Mouse (Mus musculus) heart, postnatal 0 days (tissue): Measurements from ENCODE around the gene Camsap2. TPM values are rescaled to one million over a fixed set of nuclear protein-coding genes. Genes with fewer than 3 reads are reported as not detected.

Experiments
- ATAC-seq: fragments of 200-750 bp; cut with Nextera tagmentation; 2 replicates; pipeline ENCODE4 v1.8.0; 2017; ENCODE audit warnings: low read depth, moderate number of reproducible peaks, moderate library complexity; ENCODE audit not compliant: insufficient read depth
- DNase-seq: peaks from one replicate; pipeline ENCODE4 v3.0.0-alpha.2; 2016; ENCODE audit warnings: low spot score
- H3K27ac ChIP-seq: fragments of 300-500 bp; sonication (generic); 2 replicates; pipeline ENCODE4 v1.5.1; 2014; ENCODE audit warnings: low read depth, mild to moderate bottlenecking
- H3K27me3 ChIP-seq: fragments of 300-500 bp; sonication (generic); 2 replicates; pipeline ENCODE4 v1.6.1; 2014; ENCODE audit warnings: low read length, mixed read lengths; ENCODE audit not compliant: control insufficient read depth, insufficient read depth
- H3K36me3 ChIP-seq: fragments of 300-500 bp; sonication (generic); replicated peaks from 2 replicates; pipeline ENCODE4 v1.6.1; 2014; ENCODE audit warnings: low read length, mixed read lengths; ENCODE audit not compliant: control insufficient read depth, insufficient read depth
- H3K4me1 ChIP-seq: fragments of 300-500 bp; sonication (generic); 2 replicates; pipeline ENCODE4 v1.6.1; 2014; ENCODE audit warnings: antibody characterized with exemption; ENCODE audit not compliant: control insufficient read depth, insufficient read depth
- H3K4me2 ChIP-seq: fragments of 300-500 bp; sonication (generic); 2 replicates; pipeline ENCODE4 v1.6.1; 2014; ENCODE audit warnings: low read depth, mild to moderate bottlenecking, low read length, moderate library complexity
- H3K4me3 ChIP-seq: fragments of 300-500 bp; sonication (generic); 2 replicates; pipeline ENCODE4 v1.5.1; 2014; ENCODE audit warnings: low read depth, low read length
- H3K9ac ChIP-seq: fragments of 300-500 bp; sonication (generic); replicated peaks from 2 replicates; pipeline ENCODE4 v1.6.1; 2014; ENCODE audit warnings: low read depth, low read length, mixed read lengths
- H3K9me3 ChIP-seq: fragments of 300-500 bp; sonication (generic); replicated peaks from 2 replicates; pipeline ENCODE4 v1.6.1; 2016; ENCODE audit warnings: low read length; ENCODE audit not compliant: control insufficient read depth
- CTCF ChIP-seq: IDR thresholded peaks from 2 replicates; pipeline ENCODE4 v1.5.1; 2016; ENCODE audit warnings: antibody characterized with exemption, control low read depth, low read depth
- EP300 ChIP-seq: IDR thresholded peaks from 2 replicates; pipeline ENCODE4 v1.6.1; 2016; ENCODE audit warnings: antibody characterized with exemption, low read depth
- WGBS: fragments of 180-500 bp; shearing (Covaris S2); extraction: QIAGEN DNeasy Blood & Tissue Kit; methylation state at CpG from one replicate; pipeline ENCODE4 v1.1.7; 2014; 5-methylcytosine and 5-hydroxymethylcytosine counted together
- polyA plus RNA-seq: library from polyadenylated mRNA; unstranded; fragments of >200 nt; fragmentation: Nextera tagmentation; extraction: Ambion mirVana; gene quantifications from 2 replicates; pipeline ENCODE4 v1.2.1, GENCODE M21; 2015
- total RNA-seq: library from RNA; depleted of rRNA; stranded (reverse); fragments of >200 nt; gene quantifications from 2 replicates; pipeline ENCODE4 v1.2.3, GENCODE M21; 2014; ENCODE audit warnings: low replicate concordance

Gene Camsap2
- total and polyA plus RNA-seq, 2 experiments from 2014 or later: 4.5 to 16.4 TPM

DNA sequence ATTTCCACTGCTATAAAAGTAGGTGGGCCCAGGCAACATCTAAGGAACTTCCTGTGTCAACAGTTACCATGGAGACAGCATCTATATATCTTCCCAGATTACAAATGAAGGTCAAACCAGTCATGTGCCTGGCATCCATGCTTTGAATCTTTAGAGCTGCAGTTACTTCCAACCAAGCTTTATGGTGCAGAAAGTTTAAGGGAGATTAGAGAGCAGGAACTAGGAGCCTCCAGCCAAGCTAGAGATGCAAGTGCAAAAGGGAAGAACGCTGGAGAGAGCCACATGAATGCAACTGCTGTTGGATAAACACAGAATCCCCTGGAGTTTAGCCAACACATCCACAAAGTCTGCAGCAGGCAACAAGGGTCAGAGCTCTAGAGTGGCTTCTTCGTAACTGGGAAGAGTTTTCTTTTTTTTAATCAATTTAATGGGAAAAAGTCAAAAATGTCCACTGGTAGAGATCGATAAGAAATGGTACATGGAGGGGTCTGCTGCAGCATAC, 4.8 kb upstream of the Camsap2 start:
- Histone ChIP-seq H3K4me1 (no peaks in the 10 kb centered on the region; the same call in 1 of the 2 replicates), H3K4me2 (no peak overlapping the region), H3K9ac (no peak overlapping the region), H3K27ac (no peak overlapping the region), H3K4me3 (no peak overlapping the region), H3K36me3 (no peaks in the 10 kb centered on the region), H3K27me3 (no peaks in the 10 kb centered on the region), H3K9me3 (no peaks in the 10 kb centered on the region)
- DNase-seq: no peak
- TF ChIP-seq CTCF: no peak
- TF ChIP-seq EP300: no peak
- ATAC-seq: no peak
- 50% methylated on average over 3 of the region's 3 CpGs for WGBS

DNA sequence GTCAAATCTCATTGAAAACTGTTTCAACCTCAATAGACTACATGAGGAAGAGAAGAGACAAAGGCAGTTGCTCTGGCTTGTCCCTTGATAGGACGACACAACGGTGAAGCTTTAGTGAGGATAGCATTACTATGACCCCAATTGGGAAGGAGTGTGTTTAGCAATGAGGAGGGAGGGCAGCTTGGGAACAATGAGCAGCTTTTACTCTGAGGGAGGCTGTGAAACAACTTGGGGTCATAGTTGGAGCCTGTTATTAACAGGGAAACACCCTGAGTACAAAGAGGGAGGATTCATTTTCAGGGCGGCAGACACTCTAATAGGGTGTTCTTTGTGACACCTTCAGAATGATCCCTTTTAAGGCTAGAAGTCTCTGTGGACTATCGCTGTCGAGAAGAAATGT, 2.2 kb upstream of the Camsap2 start:
- WGBS: 74% methylated on average over 5 of the region's 5 CpGs
- no peak for DNase-seq
- ATAC-seq: no peak
- Histone ChIP-seq H3K36me3 (no peaks in the 10 kb centered on the region), H3K9me3 (no peaks in the 10 kb centered on the region), H3K4me2 (no peak overlapping the region), H3K27ac (no peak overlapping the region), H3K27me3 (no peaks in the 10 kb centered on the region), H3K4me3 (no peak overlapping the region), H3K4me1 (peaks cover 9% of the 10 kb centered on the region), H3K9ac (no peak overlapping the region)
- no peak for TF ChIP-seq EP300
- no peak for TF ChIP-seq CTCF

DNA sequence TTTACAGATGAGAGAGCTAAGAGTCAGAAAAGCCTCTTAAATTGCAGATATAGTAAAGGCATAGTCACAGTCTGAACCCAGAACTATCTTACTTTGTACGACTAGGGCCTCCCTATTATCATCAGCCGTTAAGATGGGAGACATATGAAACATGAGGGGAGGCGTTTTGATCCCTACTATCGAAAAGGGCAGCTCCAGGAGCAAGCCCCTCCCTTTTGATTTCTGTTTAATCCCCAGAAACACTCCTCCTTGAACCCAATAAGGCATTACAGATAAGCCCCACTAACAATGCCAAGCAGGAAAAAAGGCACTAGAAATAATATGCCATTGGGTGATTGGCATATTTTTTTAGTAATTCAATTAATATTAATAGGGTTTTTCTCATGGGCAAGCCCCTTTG, 1.2 kb upstream of the Camsap2 start:
- Histone ChIP-seq H3K27me3 (no peaks in the 10 kb centered on the region), H3K9me3 (no peaks in the 10 kb centered on the region), H3K36me3 (no peaks in the 10 kb centered on the region), H3K9ac (no peak overlapping the region), H3K4me3 (no peak overlapping the region), H3K4me2 (no peak overlapping the region), H3K4me1 (peaks cover 11% of the 10 kb centered on the region), H3K27ac (no peak overlapping the region)
- ATAC-seq (no peak), DNase-seq (no peak)
- 60% methylated on average over 4 of the region's 4 CpGs for WGBS
- no peak for TF ChIP-seq CTCF
- no peak for TF ChIP-seq EP300

DNA sequence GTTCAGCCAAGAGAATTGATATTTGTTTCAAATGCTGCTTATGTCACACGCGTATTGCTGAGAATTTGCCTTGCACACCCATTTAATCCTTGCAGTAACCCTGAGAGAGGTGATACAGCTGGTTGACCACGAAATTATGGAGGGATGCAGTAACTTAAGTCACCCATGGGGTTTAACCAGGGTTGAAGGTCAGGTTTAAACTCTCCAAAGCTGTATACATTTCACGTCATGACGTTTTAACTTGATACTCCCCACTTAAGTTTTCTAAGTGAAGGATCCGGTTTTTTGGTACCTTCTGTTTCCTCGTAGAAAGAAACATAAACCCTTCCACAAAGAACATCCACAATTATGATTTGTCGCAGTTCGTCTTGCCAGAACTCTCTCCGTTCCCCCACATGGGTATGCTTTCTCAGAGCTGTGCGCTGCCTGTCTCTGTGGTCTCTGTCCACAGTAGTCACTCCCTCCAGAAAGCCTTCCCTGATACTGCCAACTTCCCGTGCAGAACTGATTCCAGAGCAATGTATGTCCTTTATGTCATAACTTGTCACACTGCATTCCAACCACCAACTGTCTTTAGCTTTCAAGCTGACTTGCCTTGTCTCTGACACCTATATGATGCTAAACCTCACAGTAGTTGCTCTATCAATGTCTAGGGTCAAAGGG, 600 bp upstream of the Camsap2 start:
- peak overlapping the region; percentile 97 for H3K9ac ChIP-seq
- no peaks in the 10 kb centered on the region for H3K9me3 ChIP-seq
- peak overlapping the region; percentile 99 for H3K27ac ChIP-seq
- peaks cover 11% of the 10 kb centered on the region for H3K4me1 ChIP-seq
- no peaks in the 10 kb centered on the region for H3K27me3 ChIP-seq
- ATAC-seq (no peak), DNase-seq (no peak)
- peak overlapping the region; percentile 95 for H3K4me2 ChIP-seq
- H3K4me3 ChIP-seq: peak overlapping the region; percentile 97
- no peaks in the 10 kb centered on the region for H3K36me3 ChIP-seq
- TF ChIP-seq CTCF (0 out of 2 replicates have a peak, but pooled peaks have one; percentile 4), EP300 (no peak)
- 3% methylated on average over 12 of the region's 12 CpGs for WGBS

DNA sequence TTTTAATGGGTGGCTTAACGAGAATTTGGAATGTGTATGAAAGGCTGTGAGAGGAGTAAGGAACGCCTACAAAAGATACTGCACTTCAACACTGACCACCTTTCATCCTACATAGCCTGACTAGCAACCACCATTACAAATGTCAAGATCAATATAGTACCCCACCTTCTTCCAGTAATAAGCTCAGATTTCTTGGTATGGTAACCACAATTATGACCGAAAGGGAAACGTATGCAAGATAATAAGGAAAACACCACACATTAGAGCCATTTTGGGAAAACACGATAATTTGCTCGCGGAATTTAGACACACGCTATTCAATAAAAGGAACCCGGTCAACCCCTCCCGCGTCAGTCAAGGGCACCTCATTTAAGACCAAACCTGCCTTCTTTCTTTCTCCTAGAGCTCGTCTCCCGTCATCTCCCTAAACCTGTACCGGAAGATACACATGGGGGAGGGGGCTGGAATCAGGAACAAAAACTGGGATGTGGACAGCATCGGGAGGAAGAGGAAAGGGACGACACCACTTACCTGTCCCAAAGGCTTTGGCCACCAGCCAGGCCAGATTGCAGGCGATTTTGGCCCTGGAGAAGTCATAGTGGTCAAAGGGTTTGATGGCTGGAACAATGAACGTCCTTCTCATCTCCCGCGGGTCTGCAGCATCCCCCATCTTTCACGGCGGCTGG, 993 bp downstream of the Camsap2 start:
- peak overlapping the region; percentile 95 for H3K4me2 ChIP-seq
- WGBS: under 1% methylated on average over 22 of the region's 22 CpGs
- DNase-seq: no peak

More for the DNA sequence above, 993 bp downstream of the Camsap2 start:
- Histone ChIP-seq H3K9ac (peak overlapping the region; percentile 97), H3K27me3 (no peaks in the 10 kb centered on the region), H3K36me3 (no peaks in the 10 kb centered on the region), H3K4me3 (peak overlapping the region; percentile 97), H3K27ac (peak overlapping the region; percentile 99), H3K9me3 (no peaks in the 10 kb centered on the region), H3K4me1 (peaks cover 11% of the 10 kb centered on the region)
- ATAC-seq: no peak
- TF ChIP-seq EP300: no peak
- TF ChIP-seq CTCF: no peak
